Mouse (Mus musculus) ES-E14 (cell line): ENCODE data around the gene Myocd. TPM values are rescaled to one million over a fixed set of nuclear protein-coding genes. Genes with fewer than 3 reads are reported as not detected.
A peak's percentile ranks its signal among the peaks of the same experiment; 100 is the strongest.

Experiments
- DNase-seq: peaks from one replicate; pipeline ENCODE4 v3.0.0-alpha.2; 2013; ENCODE audit warnings: low read depth, low spot score
- H3K27ac ChIP-seq: 2 replicates; pipeline ENCODE4 v1.5.1; 2012; ENCODE audit warnings: low read depth, mild to moderate bottlenecking, low read length, moderate library complexity, mixed read lengths; ENCODE audit not compliant: poor library complexity, insufficient read depth, severe bottlenecking
- H3K36me3 ChIP-seq: 2 replicates; pipeline ENCODE4 v1.6.1; 2012; ENCODE audit warnings: mild to moderate bottlenecking, low read length, moderate library complexity, mixed read lengths; ENCODE audit not compliant: control insufficient read depth, poor library complexity, insufficient read depth, severe bottlenecking
- H3K4me1 ChIP-seq, 2 experiments: fragments of 150-350 bp in 1 of 2; sonication (generic) in 1 of 2; 2 replicates each; pipeline ENCODE4 v1.6.1; 2012; ENCODE audit warnings: low read length in 2 of 2, mild to moderate bottlenecking in 1 of 2, mixed read lengths in 1 of 2; ENCODE audit not compliant: control insufficient read depth in 2 of 2, insufficient read depth in 2 of 2, poor library complexity in 1 of 2
- H3K4me3 ChIP-seq, 2 experiments: fragments of 150-350 bp in 1 of 2; sonication (generic) in 1 of 2; 2 replicates each; pipeline ENCODE4 v1.5.1; 2012; ENCODE audit warnings: low read length in 2 of 2, low read depth in 1 of 2, mild to moderate bottlenecking in 1 of 2, mixed read lengths in 1 of 2; ENCODE audit not compliant: insufficient read depth in 1 of 2, poor library complexity in 1 of 2, severe bottlenecking in 1 of 2
- H3K9ac ChIP-seq: 2 replicates; pipeline ENCODE4 v1.6.1; 2012; ENCODE audit warnings: low read depth, mild to moderate bottlenecking, low read length, mixed read lengths; ENCODE audit not compliant: poor library complexity, insufficient read depth, severe bottlenecking
- H3K9me3 ChIP-seq: fragments of 150-350 bp; sonication (generic); 2 replicates; pipeline ENCODE4 v1.6.1; 2012; ENCODE audit warnings: low read depth, mild to moderate bottlenecking, low read length; ENCODE audit not compliant: control insufficient read depth, insufficient read depth
- CHD2 ChIP-seq: IDR thresholded peaks from 2 replicates; pipeline ENCODE4 v1.6.1; 2014; ENCODE audit warnings: mild to moderate bottlenecking, low read depth, low read length, inconsistent platforms
- HCFC1 ChIP-seq: IDR thresholded peaks from 2 replicates; pipeline ENCODE4 v1.6.1; 2012; ENCODE audit warnings: low read length, inconsistent platforms, borderline replicate concordance; ENCODE audit not compliant: insufficient read depth
- MAFK ChIP-seq: IDR thresholded peaks from 2 replicates; pipeline ENCODE4 v1.6.1; 2014; ENCODE audit warnings: mild to moderate bottlenecking, low read depth, low read length, inconsistent platforms; ENCODE audit not compliant: insufficient read depth
- ZC3H11A ChIP-seq: IDR thresholded peaks from 2 replicates; pipeline ENCODE4 v1.6.1; 2012; ENCODE audit warnings: low read depth, mild to moderate bottlenecking, inconsistent platforms, low read length, borderline replicate concordance
- ZNF384 ChIP-seq: IDR thresholded peaks from 2 replicates; pipeline ENCODE4 v1.6.1; 2012; ENCODE audit warnings: low read depth, low read length, inconsistent platforms
- in situ Hi-C, 2 experiments: fragments of 600-800 bp; cut with MboI; formaldehyde crosslinking; loops; one replicate each; pipeline ENCODE4 v1.15.1; 2025; ENCODE audit warnings: low sequenced_read_pairs in 2 of 2, inconsistent platforms in 1 of 2; ENCODE audit not compliant: unreplicated experiment in 2 of 2
- total RNA-seq: library from RNA; depleted of rRNA; stranded (reverse); fragments of 300-350 nt; gene quantifications from 2 replicates; pipeline ENCODE4 v1.2.3, GENCODE M21; 2012

Gene Myocd
- total RNA-seq, 1 experiment, result 0.40 TPM

DNA sequence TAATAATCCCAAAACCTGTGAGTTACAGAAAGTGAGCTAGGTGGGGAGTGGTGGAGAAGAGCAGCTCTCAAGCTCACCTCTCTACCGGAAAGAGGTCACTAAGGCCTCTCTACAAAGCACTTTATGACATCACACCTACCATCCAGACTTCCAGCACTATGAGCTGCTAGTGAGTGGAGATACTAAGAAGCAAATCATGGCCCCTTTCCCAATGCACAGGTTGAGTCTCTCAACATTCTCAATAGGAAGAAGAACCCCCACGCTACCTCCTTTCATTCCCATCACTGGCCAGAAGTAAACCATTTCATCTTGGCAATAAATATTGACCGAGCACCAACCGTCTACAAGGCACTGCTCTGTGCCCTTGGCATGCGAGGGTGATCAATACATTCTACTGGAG, 110.0 kb downstream of the Myocd start, which contains the start of gene 1700086D15Rik:
TSS of gene 1700086D15Rik (minus strand) at position 101 of the 400 bp plus-strand sequence.
- Histone ChIP-seq H3K27ac (no peak within 1 kb of the TSS), H3K9me3 (no peaks in the 10 kb centered on the region), H3K4me3 (no peak within 1 kb of the TSS), H3K9ac (no peak within 1 kb of the TSS; the same call in 1 of the 2 replicates), H3K36me3 (no peaks in the 10 kb centered on the region), H3K4me1 (peaks cover 2 to 4% of the 10 kb centered on the region in 2 experiments; a peak in 2 of 4 replicates)
- DNase-seq, result no peak
- in situ Hi-C loops, result no loop called here
- no peak for TF ChIP-seq CHD2

DNA sequence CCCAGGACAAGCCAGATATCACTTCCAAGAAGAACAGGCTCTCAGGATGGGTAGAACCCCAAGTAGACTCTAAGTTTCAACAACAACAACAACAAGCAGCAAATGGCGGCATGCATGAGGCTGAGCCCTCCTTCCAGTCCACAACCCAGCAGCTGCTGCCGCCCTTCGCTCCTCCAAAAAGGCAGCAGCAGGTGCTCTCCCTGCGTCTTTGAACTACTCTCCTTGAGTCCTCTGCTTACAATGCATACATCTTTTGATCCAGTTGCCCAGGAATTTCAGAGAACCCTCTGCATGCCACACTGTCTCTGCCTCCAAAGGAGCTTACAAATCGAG, 111.2 kb downstream of the Myocd start:
- in situ Hi-C loops, result no loop called here
- Histone ChIP-seq H3K36me3 (no peaks in the 10 kb centered on the region), H3K4me3 (peak overlapping the region; percentile 31 to 42), H3K9me3 (no peaks in the 10 kb centered on the region), H3K27ac (no peak overlapping the region), H3K9ac (no peak overlapping the region; the same call in 1 of the 2 replicates), H3K4me1 (peaks cover 2 to 4% of the 10 kb centered on the region in 2 experiments; a peak in 2 of 4 replicates)
- DNase-seq, result no peak
- TF ChIP-seq MAFK, result no peak
- TF ChIP-seq ZC3H11A, result no peak
- no peak for TF ChIP-seq ZNF384
- no peak for TF ChIP-seq HCFC1
- TF ChIP-seq CHD2, result no peak

DNA sequence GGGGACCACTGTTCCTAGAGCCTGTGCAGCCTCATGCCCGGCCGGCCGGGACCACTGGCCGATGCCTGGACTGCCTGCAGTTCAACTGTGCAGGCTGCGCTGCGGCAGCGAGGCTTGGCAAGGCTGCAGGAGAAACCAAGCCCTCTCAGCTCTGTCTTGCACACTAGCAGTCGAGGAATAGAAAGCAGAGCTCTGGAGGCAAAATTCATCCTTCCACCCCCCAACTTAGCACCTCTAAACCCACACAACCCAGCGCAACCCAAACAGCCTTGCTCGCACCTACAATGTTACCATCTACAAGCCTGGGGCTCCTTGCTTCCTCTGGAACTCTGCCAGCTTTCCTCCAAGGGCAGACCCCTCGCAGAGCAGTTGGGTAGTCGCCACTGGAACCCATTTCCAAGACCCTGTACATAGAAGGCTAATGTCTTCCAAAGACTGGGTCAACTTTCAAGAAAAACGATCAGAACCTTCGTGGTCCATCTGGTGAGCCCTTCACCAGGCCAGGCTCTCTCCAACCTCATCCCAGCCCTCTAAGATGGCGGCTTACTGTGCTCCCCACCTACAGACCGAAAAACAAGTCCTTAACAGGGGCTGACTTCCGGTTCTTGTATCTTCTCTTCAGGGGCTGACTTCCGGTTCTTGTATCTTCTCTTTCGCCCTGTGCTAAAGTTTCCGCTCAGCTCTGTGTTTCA, 111.7 kb downstream of the Myocd start:
- H3K36me3 ChIP-seq, result no peaks in the 10 kb centered on the region
- peaks cover 2 to 4% of the 10 kb centered on the region in 2 experiments; a peak in 2 of 4 replicates for H3K4me1 ChIP-seq
- no peak overlapping the region for H3K27ac ChIP-seq
- H3K4me3 ChIP-seq, result peak overlapping the region; percentile 31 to 42
- TF ChIP-seq MAFK (no peak), ZC3H11A (no peak), ZNF384 (no peak), CHD2 (no peak), HCFC1 (no peak)
- in situ Hi-C loops, result no loop called here
- no peaks in the 10 kb centered on the region for H3K9me3 ChIP-seq
- no peak for DNase-seq
- H3K9ac ChIP-seq, result peak overlapping the region; percentile 38; the same call in 1 of the 2 replicates

DNA sequence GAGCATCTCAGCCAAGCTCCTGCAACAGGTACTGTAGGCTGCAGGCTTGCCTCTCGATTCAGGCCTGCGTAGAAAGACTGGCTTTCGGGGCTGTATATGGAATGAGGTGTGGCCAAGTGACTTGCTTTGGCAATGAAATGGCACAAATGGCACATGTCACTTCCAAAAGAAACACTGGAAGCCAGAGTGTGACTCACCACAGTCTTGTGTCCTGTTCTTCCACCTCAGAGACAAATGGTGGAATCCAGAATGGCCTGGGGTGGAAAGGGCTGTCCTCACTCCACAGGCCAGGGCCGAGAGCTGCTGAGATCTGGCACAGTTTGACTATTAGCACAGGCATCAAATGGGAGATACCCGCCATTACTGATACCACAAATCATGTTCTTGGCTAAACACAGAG, 116.8 kb downstream of the Myocd start:
- Histone ChIP-seq H3K27ac (no peak overlapping the region), H3K4me3 (no peak overlapping the region), H3K36me3 (peaks cover 3% of the 10 kb centered on the region; the same call in 1 of the 2 replicates), H3K4me1 (peaks cover 0 to 5% of the 10 kb centered on the region in 2 experiments; a peak in 1 of 4 replicates), H3K9me3 (no peaks in the 10 kb centered on the region), H3K9ac (no peak overlapping the region)
- no peak for TF ChIP-seq ZNF384
- no peak for TF ChIP-seq MAFK
- TF ChIP-seq ZC3H11A, result no peak
- no peak for TF ChIP-seq HCFC1
- no peak for TF ChIP-seq CHD2
- DNase-seq, result no peak
- in situ Hi-C loops, result no loop called here

DNA sequence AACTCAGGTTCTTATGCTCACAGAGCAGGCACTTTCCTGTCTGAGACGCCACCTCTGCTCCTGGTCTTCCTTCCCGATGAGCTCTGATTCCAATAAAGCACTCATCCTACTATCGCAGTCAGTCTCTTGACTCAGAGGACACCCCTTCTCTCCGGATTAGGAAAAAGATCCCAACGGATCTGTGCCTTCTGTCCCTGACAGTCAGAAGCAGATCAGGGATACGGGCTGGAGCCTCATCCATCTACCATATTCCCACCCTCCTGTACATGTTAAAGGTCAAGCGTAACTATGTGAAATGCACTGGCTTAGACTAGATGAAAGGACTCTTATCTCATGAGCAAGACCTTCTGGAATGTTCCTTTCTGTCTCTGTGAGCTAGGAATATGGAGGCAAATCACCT, 121.3 kb downstream of the Myocd start:
- H3K9ac ChIP-seq, result no peak overlapping the region
- no peak overlapping the region for H3K4me3 ChIP-seq
- H3K36me3 ChIP-seq, result peaks cover 3% of the 10 kb centered on the region; the same call in 1 of the 2 replicates
- peaks cover 0 to 12% of the 10 kb centered on the region in 2 experiments; a peak in 2 of 4 replicates for H3K4me1 ChIP-seq
- H3K27ac ChIP-seq, result no peak overlapping the region
- in situ Hi-C loops, result no loop called here
- no peaks in the 10 kb centered on the region for H3K9me3 ChIP-seq
- TF ChIP-seq ZNF384 (no peak), ZC3H11A (no peak), MAFK (no peak), CHD2 (no peak), HCFC1 (no peak)
- DNase-seq, result no peak
